Mouse (Mus musculus) heart, postnatal 0 days (tissue): ENCODE results near the gene Prkag2.

Experiments
- CTCF ChIP-seq: IDR thresholded peaks from 2 replicates; pipeline ENCODE4 v1.5.1; 2016; ENCODE audit warnings: antibody characterized with exemption, control low read depth, low read depth
- EP300 ChIP-seq: IDR thresholded peaks from 2 replicates; pipeline ENCODE4 v1.6.1; 2016; ENCODE audit warnings: antibody characterized with exemption, low read depth

- TF ChIP-seq EP300 (no peak), CTCF (no peak)
These were observed 240.5 kb downstream of the Prkag2 start for GRCm38 (mm10) chr5:24859771-24860540.
